Mouse (Mus musculus): ENCODE results near the gene Prss12.

Prss12 gene

GRCm38 (mm10) chr3:123446708-123447537 lies at the start of gene Prss12:
TSS of gene Prss12 (plus strand) at chr3:123446913.
- DNase-seq (ENCODE audit: extremely low spot score, low read depth, low spot score) = no peak

- no peak for DNase-seq (ENCODE audit: extremely low spot score, low read depth, low spot score)
Measured at GRCm38 (mm10) chr3:123397562-123398481, 48.9 kb upstream of the Prss12 start.

GRCm38 (mm10) chr3:123404945-123405344 lies 41.8 kb upstream of the Prss12 start:
- DNase-seq (ENCODE audit: extremely low spot score, low read depth, low spot score) = no peak

- no peak for DNase-seq (ENCODE audit: extremely low spot score, low read depth, low spot score)
Measured at GRCm38 (mm10) chr3:123411821-123412578, 34.7 kb upstream of the Prss12 start.

GRCm38 (mm10) chr3:123413173-123413572 lies 33.5 kb upstream of the Prss12 start:
- no peak for DNase-seq (ENCODE audit: extremely low spot score, low read depth, low spot score)

- DNase-seq (ENCODE audit: extremely low spot score, low read depth, low spot score) = no peak
Measured at GRCm38 (mm10) chr3:123425647-123426046, 21.1 kb upstream of the Prss12 start.

- no peak for DNase-seq (ENCODE audit: extremely low spot score, low read depth, low spot score)
Measured at GRCm38 (mm10) chr3:123428005-123428404, 18.7 kb upstream of the Prss12 start.

- DNase-seq (ENCODE audit: extremely low spot score, low read depth, low spot score) = no peak
Measured at GRCm38 (mm10) chr3:123429597-123430458, 16.9 kb upstream of the Prss12 start.

- DNase-seq (ENCODE audit: extremely low spot score, low read depth, low spot score) = no peak
Measured at GRCm38 (mm10) chr3:123431951-123432674, 14.6 kb upstream of the Prss12 start.

- DNase-seq (ENCODE audit: extremely low spot score, low read depth, low spot score) = no peak
Measured at GRCm38 (mm10) chr3:123433362-123433761, 13.4 kb upstream of the Prss12 start.

GRCm38 (mm10) chr3:123437608-123438007 lies 9.1 kb upstream of the Prss12 start:
- DNase-seq (ENCODE audit: extremely low spot score, low read depth, low spot score) = no peak

GRCm38 (mm10) chr3:123440490-123440889 lies 6.2 kb upstream of the Prss12 start:
- no peak for DNase-seq (ENCODE audit: extremely low spot score, low read depth, low spot score)

GRCm38 (mm10) chr3:123444466-123444865 lies 2.2 kb upstream of the Prss12 start:
- no peak for DNase-seq (ENCODE audit: extremely low spot score, low read depth, low spot score)

- DNase-seq (ENCODE audit: extremely low spot score, low read depth, low spot score) = no peak
Measured at GRCm38 (mm10) chr3:123447538-123448059, 886 bp downstream of the Prss12 start.

GRCm38 (mm10) chr3:123448096-123448495 lies 1.4 kb downstream of the Prss12 start:
- no peak for DNase-seq (ENCODE audit: extremely low spot score, low read depth, low spot score)

- no peak for DNase-seq (ENCODE audit: extremely low spot score, low read depth, low spot score)
Measured at GRCm38 (mm10) chr3:123450107-123450506, 3.4 kb downstream of the Prss12 start.

GRCm38 (mm10) chr3:123452904-123453303 lies 6.2 kb downstream of the Prss12 start:
- no peak for DNase-seq (ENCODE audit: extremely low spot score, low read depth, low spot score)

- DNase-seq (ENCODE audit: extremely low spot score, low read depth, low spot score) = no peak
Measured at GRCm38 (mm10) chr3:123459492-123459891, 12.8 kb downstream of the Prss12 start.

GRCm38 (mm10) chr3:123460436-123460835 lies 13.7 kb downstream of the Prss12 start:
- no peak for DNase-seq (ENCODE audit: extremely low spot score, low read depth, low spot score)
